Mouse (Mus musculus) heart, adult 2 months (tissue): ENCODE measurements around the gene Gm26602. TPM values are rescaled to one million over a fixed set of nuclear protein-coding genes. Genes with fewer than 3 reads are reported as not detected.

ENCODE experiments used
- DNase-seq, 2 experiments: peaks; one replicate each; pipeline ENCODE4 v3.0.0; 2021
- H3K27ac ChIP-seq: fragments of 200-600 bp; 2 replicates; pipeline ENCODE4 v1.8.1; 2022
- H3K27me3 ChIP-seq: fragments of 200-500 bp; 2 replicates; pipeline ENCODE4 v1.6.1; 2012; ENCODE audit warnings: mild to moderate bottlenecking, low read length, inconsistent platforms, mixed read lengths; ENCODE audit not compliant: control insufficient read depth, insufficient read depth
- H3K36me3 ChIP-seq: fragments of 200-500 bp; 2 replicates; pipeline ENCODE4 v1.6.1; 2012; ENCODE audit warnings: low read length, inconsistent platforms; ENCODE audit not compliant: control insufficient read depth, insufficient read depth
- H3K4me1 ChIP-seq: fragments of 200-500 bp; 2 replicates; pipeline ENCODE4 v1.6.1; 2011; ENCODE audit warnings: low read length; ENCODE audit not compliant: control insufficient read depth, insufficient read depth
- H3K4me3 ChIP-seq: fragments of 200-600 bp; 2 replicates; pipeline ENCODE4 v1.8.1; 2022
- H3K79me2 ChIP-seq: fragments of 200-500 bp; replicated peaks from 2 replicates; pipeline ENCODE4 v1.6.1; 2012; ENCODE audit warnings: mild to moderate bottlenecking, inconsistent platforms, low read length, moderate library complexity, mixed read lengths; ENCODE audit not compliant: control insufficient read depth, insufficient read depth
- H3K9ac ChIP-seq: fragments of 200-500 bp; 2 replicates; pipeline ENCODE4 v1.6.1; 2012; ENCODE audit warnings: low read depth, mild to moderate bottlenecking, control low read depth, inconsistent platforms, low read length, mixed read lengths
- CTCF ChIP-seq: fragments of 200-600 bp; IDR thresholded peaks from 2 replicates; pipeline ENCODE4 v1.8.1; 2022; ENCODE audit warnings: antibody characterized with exemption, mild to moderate bottlenecking, moderate library complexity
- EP300 ChIP-seq: fragments of 200-500 bp; IDR thresholded peaks from 2 replicates; pipeline ENCODE4 v1.6.1; 2011; ENCODE audit warnings: low read depth, low read length, control low read depth; ENCODE audit not compliant: insufficient read depth
- POLR2A ChIP-seq: fragments of 200-500 bp; IDR thresholded peaks from 2 replicates; pipeline ENCODE4 v1.6.1; 2011; ENCODE audit warnings: mild to moderate bottlenecking, low read depth, low read length, control low read depth; ENCODE audit not compliant: insufficient read depth
- WGBS: fragments of 180-500 bp; shearing (Covaris S2); methylation state at CpG from one replicate; pipeline ENCODE4 v1.1.7; 2018; 5-methylcytosine and 5-hydroxymethylcytosine counted together
- intact Hi-C: fragments of 180-260 bp; cut with DNase I; formaldehyde crosslinking; loops from one replicate; pipeline ENCODE4 v1.15.1; 2025
- polyA plus RNA-seq: library from polyadenylated mRNA; depleted of rRNA; stranded (reverse); fragments of >200 nt; gene quantifications from 2 replicates; pipeline ENCODE4 v1.2.3, GENCODE M21; 2012
- total RNA-seq, 2 experiments: library from RNA; stranded (reverse); gene quantifications; 2 replicates each; pipeline ENCODE4 v1.2.3; 2021

Gene Gm26602
- total and polyA plus RNA-seq, 3 experiments: not detected

GRCm38 (mm10) chr10:79932736-79933135 lies 22.1 kb downstream of the Gm26602 start:
- intact Hi-C loops: no loop called here
- Histone ChIP-seq H3K9ac (no peak overlapping the region), H3K27ac (peak overlapping the region; percentile 28), H3K4me1 (peaks cover 31% of the 10 kb centered on the region), H3K36me3 (no peaks in the 10 kb centered on the region), H3K4me3 (no peak overlapping the region), H3K27me3 (no peaks in the 10 kb centered on the region), H3K79me2 (no peaks in the 10 kb centered on the region)
- peak; percentile 79 to 85 for DNase-seq
- TF ChIP-seq EP300: peak; percentile 73; the same call in 1 of the 2 replicates
- TF ChIP-seq CTCF: 0 out of 2 replicates have a peak, but pooled peaks have one; percentile 2
- no peak for TF ChIP-seq POLR2A
- 26% methylated on average over 8 of the region's 8 CpGs for WGBS

GRCm38 (mm10) chr10:79933145-79933679 lies 22.6 kb downstream of the Gm26602 start:
- no peaks in the 10 kb centered on the region for H3K36me3 ChIP-seq
- DNase-seq: peak in 1 of 2 experiments; percentile 55
- WGBS: 53% methylated on average over 9 of the region's 9 CpGs

GRCm38 (mm10) chr10:79933861-79934260 lies 23.2 kb downstream of the Gm26602 start:
- Histone ChIP-seq H3K4me3 (no peak overlapping the region), H3K79me2 (no peaks in the 10 kb centered on the region), H3K27ac (peak overlapping the region; percentile 53; the same call in 1 of the 2 replicates), H3K36me3 (no peaks in the 10 kb centered on the region), H3K9ac (no peak overlapping the region), H3K4me1 (peaks cover 31% of the 10 kb centered on the region), H3K27me3 (no peaks in the 10 kb centered on the region)
- WGBS: 46% methylated on average over 6 of the region's 6 CpGs
- intact Hi-C loops: no loop called here
- DNase-seq: no peak
- no peak for TF ChIP-seq EP300
- no peak for TF ChIP-seq POLR2A
- no peak for TF ChIP-seq CTCF

More at GRCm38 (mm10) chr10:79933145-79933679, 22.6 kb downstream of the Gm26602 start:
- Histone ChIP-seq H3K9ac (no peak overlapping the region), H3K79me2 (no peaks in the 10 kb centered on the region), H3K27ac (peak overlapping the region; percentile 28), H3K4me3 (no peak overlapping the region), H3K27me3 (no peaks in the 10 kb centered on the region), H3K4me1 (peaks cover 31% of the 10 kb centered on the region)
- no peak for TF ChIP-seq EP300
- no peak for TF ChIP-seq CTCF
- TF ChIP-seq POLR2A: no peak
- intact Hi-C loops: no loop called here

GRCm38 (mm10) chr10:79934272-79934721 lies 23.6 kb downstream of the Gm26602 start:
- Histone ChIP-seq H3K9ac (no peak overlapping the region), H3K27ac (peak overlapping the region; percentile 53; the same call in 1 of the 2 replicates), H3K4me3 (no peak overlapping the region), H3K36me3 (no peaks in the 10 kb centered on the region), H3K79me2 (no peaks in the 10 kb centered on the region), H3K27me3 (no peaks in the 10 kb centered on the region), H3K4me1 (peaks cover 31% of the 10 kb centered on the region)
- DNase-seq: peak; percentile 89 to 92
- intact Hi-C loops: no loop called here
- TF ChIP-seq EP300 (peak; percentile 99), POLR2A (no peak)
- WGBS: 13% methylated on average over 13 of the region's 13 CpGs

- no peak for TF ChIP-seq EP300
- WGBS: 83% methylated on average over 16 of the region's 16 CpGs
- H3K27ac ChIP-seq: no peak overlapping the region
- peaks cover 31% of the 10 kb centered on the region for H3K4me1 ChIP-seq
- no peaks in the 10 kb centered on the region for H3K27me3 ChIP-seq
- H3K79me2 ChIP-seq: no peaks in the 10 kb centered on the region
- H3K9ac ChIP-seq: no peak overlapping the region
- H3K36me3 ChIP-seq: no peaks in the 10 kb centered on the region
- no peak for DNase-seq
- H3K4me3 ChIP-seq: no peak overlapping the region
- intact Hi-C loops: no loop called here
These were observed 24.3 kb downstream of the Gm26602 start for GRCm38 (mm10) chr10:79934794-79935569.

GRCm38 (mm10) chr10:79936284-79936910 lies 25.7 kb downstream of the Gm26602 start:
- H3K36me3 ChIP-seq: no peaks in the 10 kb centered on the region
- no peaks in the 10 kb centered on the region for H3K27me3 ChIP-seq
- TF ChIP-seq EP300 (no peak), CTCF (no peak), POLR2A (no peak)
- intact Hi-C loops: no loop called here
- peaks cover 31% of the 10 kb centered on the region for H3K4me1 ChIP-seq
- H3K4me3 ChIP-seq: peak overlapping the region; percentile 23; the same call in 1 of the 2 replicates
- 24% methylated on average over 10 of the region's 10 CpGs for WGBS
- H3K9ac ChIP-seq: no peak overlapping the region
- H3K79me2 ChIP-seq: no peaks in the 10 kb centered on the region
- H3K27ac ChIP-seq: peak overlapping the region; percentile 43
- no peak for DNase-seq
